Mouse (Mus musculus) erythroblast, embryonic 14.5 days (primary cell): Measurements from ENCODE around the gene Lmntd1.

Experiments
- GATA1 ChIP-seq: IDR thresholded peaks from 2 replicates; pipeline ENCODE4 v1.6.1; 2012; ENCODE audit warnings: low read length, inconsistent platforms, mixed read lengths
- TAL1 ChIP-seq: IDR thresholded peaks from 3 replicates; pipeline ENCODE4 v1.6.1; 2012; ENCODE audit warnings: low read length, inconsistent platforms, mixed read lengths

DNA sequence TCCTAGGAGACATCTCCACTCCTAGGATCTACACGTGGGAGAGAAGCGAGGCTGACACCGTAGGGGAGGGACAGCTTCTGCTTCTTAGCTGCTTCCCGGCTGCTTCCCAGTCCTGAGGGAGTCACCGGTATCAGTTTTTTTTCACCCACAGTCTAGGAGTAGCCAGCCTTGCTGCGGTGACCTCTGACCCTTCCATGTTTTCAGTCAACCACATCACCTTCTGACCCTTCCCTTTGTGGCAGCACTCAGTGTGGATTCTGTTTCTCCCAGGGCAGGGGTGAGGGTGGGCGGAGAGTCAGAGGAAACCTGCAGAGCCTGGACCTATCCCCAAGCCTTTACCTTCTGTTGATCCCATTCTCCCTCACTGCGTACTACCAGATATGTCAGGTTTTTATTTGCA is 102.9 kb downstream of the Lmntd1 start:
- no peak for TF ChIP-seq GATA1
- no peak for TF ChIP-seq TAL1
